Mouse (Mus musculus): ENCODE data around the gene Eomes. TPM values are rescaled to one million over a fixed set of nuclear protein-coding genes. Genes with fewer than 3 reads are reported as not detected.

Eomes gene
- total RNA-seq, 2 experiments from 2014 or later, result not detected

GRCm38 (mm10) chr9:118487096-118487395 is 9.0 kb downstream of the Eomes start:
- intact Hi-C loops (cut with DNase I), result no loop called here

GRCm38 (mm10) chr9:118487636-118488035 is 9.6 kb downstream of the Eomes start:
- no peak for DNase-seq
- intact Hi-C loops (cut with DNase I), result no loop called here

More at GRCm38 (mm10) chr9:118487096-118487395, 9.0 kb downstream of the Eomes start:
- no peak for DNase-seq

GRCm38 (mm10) chr9:118488138-118488895 is 10.3 kb downstream of the Eomes start:
- intact Hi-C loops (cut with DNase I), result no loop called here
- DNase-seq, result no peak

- intact Hi-C loops (cut with DNase I), result no loop called here
- no peak for DNase-seq
Observed at GRCm38 (mm10) chr9:118488896-118489578, 11.0 kb downstream of the Eomes start.

- intact Hi-C loops (cut with DNase I), result loop anchor here (5.0 kb wide), 1 partner anchor 437 kb away; no protein-coding TSS in a partner anchor
- DNase-seq, result peak; percentile 58 to 62
Observed at GRCm38 (mm10) chr9:118489579-118490019, 11.6 kb downstream of the Eomes start.

- no peak for DNase-seq
- intact Hi-C loops (cut with DNase I), result loop anchor here (5.0 kb wide), 1 partner anchor 439 kb away; no protein-coding TSS in a partner anchor
Observed at GRCm38 (mm10) chr9:118491195-118491594, 13.2 kb downstream of the Eomes start.

GRCm38 (mm10) chr9:118492932-118493698 is 15.1 kb downstream of the Eomes start:
- intact Hi-C loops (cut with DNase I), result loop anchor here (5.0 kb wide), 1 partner anchor 441 kb away; no protein-coding TSS in a partner anchor
- DNase-seq, result no peak

- no peak for DNase-seq
- intact Hi-C loops (cut with DNase I), result loop anchor here (5.0 kb wide), 1 partner anchor 442 kb away; no protein-coding TSS in a partner anchor
Observed at GRCm38 (mm10) chr9:118494106-118494505, 16.1 kb downstream of the Eomes start.

- intact Hi-C loops (cut with DNase I), result no loop called here
- no peak for DNase-seq
Observed at GRCm38 (mm10) chr9:118495933-118496332, 17.9 kb downstream of the Eomes start.

- DNase-seq, result no peak
- intact Hi-C loops (cut with DNase I), result no loop called here
Observed at GRCm38 (mm10) chr9:118496952-118497351, 18.9 kb downstream of the Eomes start.

- intact Hi-C loops (cut with DNase I), result no loop called here
- no peak for DNase-seq
Observed at GRCm38 (mm10) chr9:118498061-118498460, 20.0 kb downstream of the Eomes start.

GRCm38 (mm10) chr9:118500963-118501362 is 23.0 kb downstream of the Eomes start:
- DNase-seq, result no peak
- intact Hi-C loops (cut with DNase I), result no loop called here

- intact Hi-C loops (cut with DNase I), result no loop called here
- DNase-seq, result no peak
Observed at GRCm38 (mm10) chr9:118504656-118505055, 26.6 kb downstream of the Eomes start.

GRCm38 (mm10) chr9:118506020-118506403 is 28.0 kb downstream of the Eomes start, which contains the start of gene Golga4:
Gene Golga4, plus strand, starts transcription at chr9:118506267.
- intact Hi-C loops (cut with DNase I), result no loop called here
- peak; percentile 83 to 86 for DNase-seq

- intact Hi-C loops (cut with DNase I), result no loop called here
- peak in 1 of 2 experiments; percentile 23 for DNase-seq
Observed at GRCm38 (mm10) chr9:118506404-118507231, 28.6 kb downstream of the Eomes start.

GRCm38 (mm10) chr9:118507552-118507951 is 29.5 kb downstream of the Eomes start:
- intact Hi-C loops (cut with DNase I), result no loop called here
- no peak for DNase-seq

GRCm38 (mm10) chr9:118508601-118509000 is 30.6 kb downstream of the Eomes start:
- DNase-seq, result no peak
- intact Hi-C loops (cut with DNase I), result no loop called here

- intact Hi-C loops (cut with DNase I), result no loop called here
- no peak for DNase-seq
Observed at GRCm38 (mm10) chr9:118510941-118511690, 33.1 kb downstream of the Eomes start.

- intact Hi-C loops (cut with DNase I), result no loop called here
- no peak for DNase-seq
Observed at GRCm38 (mm10) chr9:118512681-118513233, 34.7 kb downstream of the Eomes start.
